Mouse (Mus musculus): ENCODE data around the gene Ankrd61.

DNA sequence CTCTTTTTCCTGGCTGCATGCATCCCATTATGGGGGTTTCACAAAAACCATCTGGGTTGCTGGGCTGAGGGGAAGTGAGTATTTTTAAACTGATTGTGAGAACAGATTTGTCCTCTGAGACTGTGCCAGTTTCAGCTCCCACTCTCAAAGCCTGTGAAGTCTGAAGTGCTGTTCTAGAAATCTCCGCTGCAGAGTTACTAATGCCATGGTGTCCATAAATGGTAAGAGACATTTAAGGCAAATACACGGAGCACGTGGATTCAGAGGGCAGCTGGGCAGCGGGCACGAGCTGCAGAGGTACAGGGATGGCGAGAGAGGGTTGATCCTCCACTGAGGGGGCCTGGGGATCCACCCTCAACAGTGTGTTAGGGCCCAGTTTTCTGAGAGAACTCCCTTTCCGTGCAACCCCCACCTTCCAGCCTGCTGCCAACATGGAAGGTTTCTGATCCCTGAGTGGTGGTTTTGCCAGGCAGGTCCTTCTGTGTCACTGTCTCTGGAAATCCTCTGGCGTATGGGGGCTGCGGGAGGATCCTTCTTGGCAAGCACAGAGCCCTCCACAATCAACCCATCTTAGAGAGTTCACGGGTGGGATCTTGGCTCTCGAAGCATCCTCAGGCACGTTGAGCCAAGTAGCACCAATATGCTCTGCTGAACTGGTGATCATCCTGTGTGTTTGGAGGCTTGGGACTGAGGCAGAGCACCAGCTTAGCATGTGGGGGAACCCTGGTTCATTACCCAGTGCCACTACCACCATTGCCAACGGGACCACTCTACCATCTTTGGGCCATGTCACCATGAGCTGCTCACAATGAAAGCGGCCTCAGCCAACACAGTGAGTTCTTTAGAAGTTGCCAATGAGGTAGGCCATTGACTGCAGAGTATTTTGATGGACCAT lies 46.0 kb upstream of the Ankrd61 start:
- TF ChIP-seq CTCF (IDR thresholded peaks at IDR 0.05; ENCODE audit: extremely low read depth, insufficient read depth, low read length) (no peak), POLR2A (IDR thresholded peaks at IDR 0.05; ENCODE audit: extremely low read depth, insufficient read depth, low read length) (no peak)
